Mouse (Mus musculus) liver, embryonic 16.5 days (tissue): ENCODE measurements around the gene Spdef. TPM values are rescaled to one million over a fixed set of nuclear protein-coding genes. Genes with fewer than 3 reads are reported as not detected.

Source experiments
- ATAC-seq: fragments of 200-750 bp; cut with Nextera tagmentation; 2 replicates; pipeline ENCODE4 v1.8.0; 2017; ENCODE audit warnings: low read depth, mild to moderate bottlenecking, moderate number of reproducible peaks, moderate library complexity
- H3K27ac ChIP-seq: fragments of 300-500 bp; sonication (generic); 2 replicates; pipeline ENCODE4 v1.5.1; 2014; ENCODE audit warnings: mild to moderate bottlenecking, low read length
- H3K27me3 ChIP-seq: fragments of 300-500 bp; sonication (generic); 2 replicates; pipeline ENCODE4 v1.6.1; 2014; ENCODE audit warnings: low read depth, low read length, mixed read lengths; ENCODE audit not compliant: control insufficient read depth, insufficient read depth
- H3K36me3 ChIP-seq: fragments of 300-500 bp; sonication (generic); 2 replicates; pipeline ENCODE4 v1.6.1; 2014; ENCODE audit warnings: mild to moderate bottlenecking; ENCODE audit not compliant: control insufficient read depth, insufficient read depth
- H3K4me1 ChIP-seq: fragments of 300-500 bp; sonication (generic); 2 replicates; pipeline ENCODE4 v1.6.1; 2014; ENCODE audit warnings: low read depth, low read length, mixed read lengths; ENCODE audit not compliant: control insufficient read depth
- H3K4me2 ChIP-seq: fragments of 300-500 bp; sonication (generic); 2 replicates; pipeline ENCODE4 v1.6.1; 2014; ENCODE audit warnings: low read depth, low read length, mixed read lengths
- H3K4me3 ChIP-seq: fragments of 300-500 bp; sonication (generic); 2 replicates; pipeline ENCODE4 v1.5.1; 2014; ENCODE audit warnings: low read depth, mild to moderate bottlenecking, low read length
- H3K9ac ChIP-seq: fragments of 300-500 bp; sonication (generic); 2 replicates; pipeline ENCODE4 v1.6.1; 2014; ENCODE audit warnings: low read depth, low read length
- H3K9me3 ChIP-seq: fragments of 300-500 bp; sonication (generic); replicated peaks from 2 replicates; pipeline ENCODE4 v1.6.1; 2016; ENCODE audit warnings: low read length; ENCODE audit not compliant: control insufficient read depth
- WGBS: fragments of 180-500 bp; shearing (Covaris S2); extraction: QIAGEN DNeasy Blood & Tissue Kit; methylation state at CpG from one replicate; pipeline ENCODE4 v1.1.7; 2014; ENCODE audit not compliant: insufficient replicate concordance; 5-methylcytosine and 5-hydroxymethylcytosine counted together
- polyA plus RNA-seq: library from polyadenylated mRNA; unstranded; fragments of >200 nt; fragmentation: Nextera tagmentation; extraction: Ambion mirVana; gene quantifications from 2 replicates; pipeline ENCODE4 v1.2.1, GENCODE M21; 2015

Spdef gene
- polyA plus RNA-seq, 1 experiment from 2014 or later = 0.12 TPM

DNA sequence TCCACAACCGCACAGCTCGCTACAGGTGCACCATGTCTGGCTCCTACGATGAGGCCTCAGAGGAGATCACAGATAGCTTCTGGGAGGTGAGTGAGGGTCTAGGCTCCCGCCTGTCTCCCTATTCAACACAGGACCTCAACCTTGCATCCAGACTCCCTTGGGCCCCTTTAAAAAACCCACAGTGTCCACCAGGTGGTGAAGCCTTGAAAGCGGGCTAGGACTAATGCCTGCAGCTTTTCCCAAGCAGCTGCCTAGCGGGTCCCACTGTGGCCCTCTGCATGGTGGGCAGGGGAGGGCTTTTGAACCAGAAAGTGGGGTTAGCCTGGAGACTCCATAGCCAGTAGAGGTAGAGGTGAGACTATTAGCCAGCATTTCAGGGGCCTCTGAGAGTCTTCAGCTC is 26.9 kb downstream of the Spdef start:
- Histone ChIP-seq H3K27ac (no peak overlapping the region), H3K4me1 (peaks cover 3% of the 10 kb centered on the region), H3K4me3 (no peak overlapping the region), H3K4me2 (no peak overlapping the region), H3K27me3 (peaks cover 7% of the 10 kb centered on the region; the same call in 1 of the 2 replicates), H3K36me3 (no peaks in the 10 kb centered on the region), H3K9ac (no peak overlapping the region), H3K9me3 (no peaks in the 10 kb centered on the region)
- ATAC-seq = no peak
- WGBS = 70% methylated on average over 6 of the region's 6 CpGs

DNA sequence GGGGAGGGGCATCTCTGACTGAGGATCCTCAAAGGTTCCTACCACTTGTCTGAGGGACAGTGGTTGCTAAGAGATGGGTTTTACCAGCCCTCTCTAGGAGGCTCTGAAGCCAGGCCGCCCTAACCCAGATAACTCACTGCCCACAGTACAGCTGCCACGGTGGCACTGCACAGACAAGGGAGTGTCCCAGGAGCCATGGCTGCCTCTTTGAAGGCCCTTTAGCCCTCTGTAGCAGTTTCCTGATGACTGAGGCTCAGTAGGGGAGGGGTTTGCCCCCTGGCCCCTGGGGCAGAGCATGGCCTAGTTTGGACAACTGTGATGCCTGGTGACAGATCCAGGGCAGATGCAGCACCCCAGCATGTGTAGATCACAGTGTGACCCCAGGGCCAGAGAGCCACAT is 27.9 kb downstream of the Spdef start:
- ATAC-seq = no peak
- no peak overlapping the region for H3K4me2 ChIP-seq
- WGBS = 50% methylated on average over 2 of the region's 2 CpGs
- no peaks in the 10 kb centered on the region for H3K36me3 ChIP-seq
- no peak overlapping the region for H3K27ac ChIP-seq
- H3K9me3 ChIP-seq = no peaks in the 10 kb centered on the region
- H3K4me3 ChIP-seq = no peak overlapping the region
- H3K27me3 ChIP-seq = no peaks in the 10 kb centered on the region
- H3K9ac ChIP-seq = no peak overlapping the region
- H3K4me1 ChIP-seq = peaks cover 3% of the 10 kb centered on the region

DNA sequence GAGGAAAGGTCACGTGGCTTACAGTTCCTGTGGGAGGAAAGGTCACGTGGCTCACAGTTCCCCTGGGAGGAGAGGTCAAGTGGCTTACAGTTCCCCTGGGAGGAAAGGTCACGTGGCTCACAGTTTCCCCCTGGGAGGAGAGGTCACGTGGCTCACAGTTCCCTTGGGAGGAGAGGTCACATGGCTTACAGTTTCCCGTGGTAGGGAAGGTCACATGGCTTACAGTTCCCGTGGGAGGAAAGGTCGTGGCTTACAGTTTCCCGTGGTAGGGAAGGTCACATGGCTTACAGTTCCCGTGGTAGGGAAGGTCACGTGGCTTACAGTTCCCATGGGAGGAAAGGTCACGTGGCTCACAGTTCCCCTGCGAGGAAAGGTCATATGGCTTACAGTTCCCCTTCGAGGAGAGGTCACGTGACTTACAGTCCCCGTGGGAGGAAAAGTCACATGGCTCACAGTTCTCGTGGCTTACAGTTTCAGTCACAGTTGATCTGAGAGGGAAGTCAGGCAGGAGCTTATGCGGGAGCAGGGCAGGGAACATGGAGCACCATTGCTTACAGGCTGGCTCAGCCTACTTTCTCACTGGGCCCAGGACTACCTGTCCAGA is 29.0 kb downstream of the Spdef start:
- no peak overlapping the region for H3K9ac ChIP-seq
- no peak overlapping the region for H3K4me2 ChIP-seq
- peaks cover 3% of the 10 kb centered on the region for H3K4me1 ChIP-seq
- no peaks in the 10 kb centered on the region for H3K9me3 ChIP-seq
- 61% methylated on average over 17 of the region's 17 CpGs for WGBS
- no peaks in the 10 kb centered on the region for H3K36me3 ChIP-seq
- no peaks in the 10 kb centered on the region for H3K27me3 ChIP-seq
- H3K27ac ChIP-seq = no peak overlapping the region
- H3K4me3 ChIP-seq = no peak overlapping the region
- ATAC-seq = no peak

DNA sequence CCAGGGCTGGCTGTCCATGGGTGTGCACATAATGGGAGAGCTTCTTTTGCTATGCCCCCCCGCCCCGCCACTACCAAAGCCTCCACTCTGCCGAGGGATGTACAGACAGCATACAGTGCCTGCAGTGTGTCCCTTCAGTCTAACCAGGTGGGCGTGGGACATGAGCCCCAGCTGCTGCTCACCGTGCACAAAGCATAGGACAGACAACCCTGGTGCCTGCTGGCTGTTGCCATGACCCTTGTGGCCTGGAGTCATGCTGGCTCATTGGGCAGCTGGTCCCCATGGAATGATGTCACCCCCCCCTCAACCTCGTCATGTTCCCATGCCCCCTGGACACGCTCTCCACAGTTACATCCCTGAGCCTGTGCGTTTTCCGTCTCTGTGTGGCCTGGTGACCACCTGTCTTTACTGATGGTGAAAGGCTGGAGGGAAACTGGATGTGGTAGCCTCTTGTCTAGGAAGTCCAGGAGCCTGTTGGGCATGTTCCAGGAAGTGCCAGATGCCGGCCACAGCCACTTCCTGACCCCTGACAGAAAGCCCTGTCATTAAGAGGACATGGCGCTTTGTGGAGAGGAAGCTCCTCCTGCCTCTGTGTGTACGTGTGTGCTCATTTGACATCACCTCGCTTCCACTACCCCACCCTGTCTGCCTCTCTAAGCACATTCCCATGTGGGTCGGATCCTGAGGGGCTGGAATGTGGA is 37.6 kb downstream of the Spdef start:
- Histone ChIP-seq H3K4me2 (no peak overlapping the region), H3K4me3 (no peak overlapping the region), H3K27me3 (peaks cover 17% of the 10 kb centered on the region), H3K4me1 (no peaks in the 10 kb centered on the region), H3K9ac (no peak overlapping the region), H3K36me3 (no peaks in the 10 kb centered on the region), H3K27ac (no peak overlapping the region), H3K9me3 (no peaks in the 10 kb centered on the region)
- no peak for ATAC-seq
- 36% methylated on average over 14 of the region's 14 CpGs for WGBS

DNA sequence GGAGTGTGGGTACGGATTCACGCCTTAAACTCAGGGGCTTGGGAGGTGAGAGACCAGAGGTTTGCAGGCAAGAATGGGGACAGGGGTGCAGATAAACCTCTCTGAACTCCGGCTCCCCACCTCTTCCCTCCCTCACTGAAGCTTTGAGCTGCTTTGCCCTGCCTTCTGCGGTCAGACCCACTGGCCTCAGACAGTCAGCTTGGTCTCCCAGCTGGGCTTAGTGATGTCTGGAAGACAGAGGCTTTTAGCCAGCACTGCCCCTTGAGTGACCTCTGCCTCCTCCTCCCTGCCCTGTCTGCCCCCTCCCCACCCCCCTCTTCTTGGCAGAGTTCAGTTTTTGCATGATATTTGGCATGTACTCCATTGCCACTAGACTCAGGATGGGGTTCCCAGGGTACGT is 42.4 kb downstream of the Spdef start:
- H3K4me2 ChIP-seq = no peak overlapping the region
- WGBS = 24% methylated on average over 5 of the region's 5 CpGs
- H3K27me3 ChIP-seq = peaks cover 45% of the 10 kb centered on the region

DNA sequence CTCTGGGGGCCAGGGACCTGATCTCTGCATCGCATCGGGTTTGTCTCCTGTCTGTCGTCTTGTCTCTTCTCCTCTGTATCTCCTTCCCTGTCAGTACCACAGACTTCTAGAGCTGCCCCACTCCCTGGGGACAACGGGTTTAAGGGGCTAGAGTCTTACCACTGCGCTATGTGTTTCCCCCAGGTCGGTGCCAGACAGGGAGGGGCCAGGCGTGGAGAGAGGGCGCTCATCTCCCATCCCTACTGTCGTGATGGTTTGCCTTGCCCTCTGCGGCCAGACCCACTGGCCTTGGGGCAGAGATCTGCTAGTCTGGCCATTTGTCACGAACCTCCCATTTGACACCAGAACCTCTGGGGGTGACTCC is 43.2 kb downstream of the Spdef start:
- H3K4me2 ChIP-seq = peak overlapping the region; percentile 38; the same call in 1 of the 2 replicates
- peaks cover 45% of the 10 kb centered on the region for H3K27me3 ChIP-seq

More for the DNA sequence above, 42.4 kb downstream of the Spdef start:
- Histone ChIP-seq H3K4me1 (no peaks in the 10 kb centered on the region; the same call in 1 of the 2 replicates), H3K27ac (no peak overlapping the region), H3K9ac (no peak overlapping the region), H3K36me3 (no peaks in the 10 kb centered on the region), H3K4me3 (no peak overlapping the region), H3K9me3 (no peaks in the 10 kb centered on the region)
- ATAC-seq = no peak

DNA sequence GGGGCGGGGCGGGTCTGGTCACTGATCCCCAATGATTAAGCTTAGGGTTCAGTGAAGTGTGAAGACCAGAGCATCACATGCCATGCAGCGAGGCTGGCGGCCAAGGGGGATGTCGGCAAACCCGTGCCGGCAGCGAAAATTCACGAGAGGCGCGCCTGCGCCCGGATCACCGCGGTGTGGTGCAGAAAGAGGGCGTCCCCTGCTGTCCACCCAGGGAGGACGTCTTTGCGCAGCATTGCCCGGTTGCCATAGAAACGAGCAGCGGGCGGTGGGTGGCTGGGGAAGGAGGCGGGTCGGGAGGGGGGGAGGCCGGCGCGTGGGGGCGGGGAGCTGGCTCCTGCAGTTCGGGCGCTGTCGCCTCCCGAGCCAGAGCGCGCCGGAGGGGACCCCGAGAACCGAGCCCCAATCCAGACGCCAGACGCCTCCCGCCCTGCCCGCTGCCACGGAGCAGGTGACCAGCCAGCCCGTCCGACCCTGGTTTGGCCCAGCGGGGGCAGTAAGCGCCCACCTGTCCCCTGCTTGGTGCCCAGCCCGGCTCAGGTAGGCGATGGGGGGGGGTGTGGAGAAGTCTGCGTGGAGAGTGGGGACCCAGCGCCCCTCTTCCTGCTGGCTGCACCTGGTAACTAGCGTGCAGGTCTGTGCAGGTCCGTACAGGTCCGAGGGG is 43.7 kb downstream of the Spdef start:
- H3K27me3 ChIP-seq = peaks cover 45% of the 10 kb centered on the region
- no peak for ATAC-seq
- under 1% methylated on average over 45 of the region's 53 CpGs for WGBS

More for the DNA sequence above, 43.2 kb downstream of the Spdef start:
- H3K4me1 ChIP-seq = no peaks in the 10 kb centered on the region; the same call in 1 of the 2 replicates
- no peaks in the 10 kb centered on the region for H3K36me3 ChIP-seq
- H3K4me3 ChIP-seq = no peak overlapping the region; the same call in 1 of the 2 replicates
- no peak overlapping the region for H3K9ac ChIP-seq
- H3K9me3 ChIP-seq = no peaks in the 10 kb centered on the region
- WGBS = 2% methylated on average over 11 of the region's 11 CpGs
- ATAC-seq = no peak
- no peak overlapping the region for H3K27ac ChIP-seq

DNA sequence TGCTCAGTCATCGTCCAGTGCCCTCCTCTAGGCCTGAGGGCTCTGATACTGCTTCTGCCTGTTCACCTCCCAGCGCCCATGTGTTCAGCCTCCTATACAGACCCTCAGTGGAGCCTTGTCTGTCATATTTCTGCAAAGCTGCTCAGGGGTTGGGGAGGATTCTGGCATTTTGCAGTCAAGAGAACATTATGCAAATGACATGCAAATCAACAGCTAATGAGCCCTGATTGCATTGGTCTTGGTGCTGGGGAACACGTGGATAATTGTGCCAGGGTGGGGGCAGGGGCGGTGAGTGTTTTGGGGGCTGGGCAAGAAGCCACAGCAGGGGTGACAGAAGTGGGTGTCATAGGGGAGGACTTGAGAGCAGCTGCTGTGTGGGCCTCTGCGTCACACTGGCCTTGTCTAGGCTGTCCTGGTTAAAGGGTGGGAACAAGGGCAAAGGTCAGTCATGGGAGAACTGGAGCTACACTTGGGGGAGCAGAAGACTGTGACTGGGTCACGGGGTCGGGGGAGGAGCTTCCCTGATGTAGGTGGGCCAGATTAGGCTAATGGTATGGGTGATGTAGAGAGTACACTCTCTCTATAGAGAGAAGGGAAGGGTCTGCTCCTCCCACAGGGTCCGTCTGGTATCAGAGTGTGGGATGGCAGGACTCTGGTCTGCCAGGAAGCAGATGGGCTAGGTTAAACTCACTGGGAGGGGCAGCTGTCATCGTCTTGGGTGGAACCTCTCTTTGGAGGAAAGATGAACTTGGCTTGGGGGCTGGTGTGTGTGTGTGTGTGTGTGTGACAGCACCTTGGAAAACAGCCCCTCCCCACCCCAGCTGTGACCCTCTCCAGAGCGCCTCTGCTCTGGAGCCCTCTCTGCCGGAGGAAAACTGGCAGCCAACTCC is 49.6 kb downstream of the Spdef start:
- Histone ChIP-seq H3K4me1 (no peaks in the 10 kb centered on the region; the same call in 1 of the 2 replicates), H3K36me3 (no peaks in the 10 kb centered on the region), H3K9ac (no peak overlapping the region), H3K27ac (no peak overlapping the region), H3K4me2 (no peak overlapping the region), H3K9me3 (no peaks in the 10 kb centered on the region), H3K4me3 (no peak overlapping the region), H3K27me3 (peaks cover 9% of the 10 kb centered on the region)
- 46% methylated on average over 11 of the region's 11 CpGs for WGBS
- no peak for ATAC-seq

More for the DNA sequence above, 43.7 kb downstream of the Spdef start:
- Histone ChIP-seq H3K27ac (no peak overlapping the region), H3K9me3 (no peaks in the 10 kb centered on the region), H3K36me3 (no peaks in the 10 kb centered on the region), H3K4me1 (no peaks in the 10 kb centered on the region; the same call in 1 of the 2 replicates), H3K4me3 (peak overlapping the region; percentile 16), H3K9ac (no peak overlapping the region), H3K4me2 (peak overlapping the region; percentile 38)
